Mouse (Mus musculus) liver, embryonic 14.5 days (tissue): Measurements from ENCODE around the gene Calm1. TPM values are rescaled to one million over a fixed set of nuclear protein-coding genes. Genes with fewer than 3 reads are reported as not detected.

Experiments
- ATAC-seq: fragments of 200-750 bp; cut with Nextera tagmentation; 2 replicates; pipeline ENCODE4 v1.8.0; 2017; ENCODE audit warnings: moderate number of reproducible peaks, mild to moderate bottlenecking, moderate library complexity; ENCODE audit not compliant: insufficient read depth
- DNase-seq, 3 experiments: peaks; one replicate each; pipeline ENCODE4 v3.0.0-alpha.2; 2012 to 2013; ENCODE audit warnings: low read depth in 3 of 3, low spot score in 3 of 3
- H3K27ac ChIP-seq: fragments of 300-500 bp; sonication (generic); 2 replicates; pipeline ENCODE4 v1.5.1; 2014; ENCODE audit warnings: moderate library complexity, mild to moderate bottlenecking, control low read depth, inconsistent platforms
- H3K27me3 ChIP-seq: fragments of 300-500 bp; sonication (generic); 2 replicates; pipeline ENCODE4 v1.6.1; 2014; ENCODE audit warnings: mild to moderate bottlenecking, low read length, moderate library complexity; ENCODE audit not compliant: control insufficient read depth, insufficient read depth
- H3K36me3 ChIP-seq: fragments of 300-500 bp; sonication (generic); replicated peaks from 2 replicates; pipeline ENCODE4 v1.6.1; 2014; ENCODE audit warnings: low read depth; ENCODE audit not compliant: control insufficient read depth, insufficient read depth
- H3K4me1 ChIP-seq, 2 experiments: fragments of 200-500 bp in 1 of 2; fragments of 300-500 bp in 1 of 2; sonication (generic) in 1 of 2; replicated peaks; 2 replicates each; pipeline ENCODE4 v1.6.1; 2012 to 2014; ENCODE audit warnings: antibody characterized with exemption in 1 of 2, inconsistent platforms in 1 of 2, low read length in 1 of 2; ENCODE audit not compliant: control insufficient read depth in 2 of 2, insufficient read depth in 2 of 2
- H3K4me2 ChIP-seq: fragments of 300-500 bp; sonication (generic); 2 replicates; pipeline ENCODE4 v1.6.1; 2014; ENCODE audit warnings: low read depth, mild to moderate bottlenecking, control low read depth, moderate library complexity
- H3K4me3 ChIP-seq, 2 experiments: fragments of 200-500 bp in 1 of 2; fragments of 300-500 bp in 1 of 2; sonication (generic) in 1 of 2; 2 replicates each; pipeline ENCODE4 v1.5.1; 2012 to 2014; ENCODE audit warnings: low read depth in 2 of 2, low read length in 2 of 2, mild to moderate bottlenecking in 2 of 2, control low read depth in 1 of 2, inconsistent platforms in 1 of 2, moderate library complexity in 1 of 2; ENCODE audit not compliant: insufficient read depth in 1 of 2
- H3K9ac ChIP-seq: fragments of 300-500 bp; sonication (generic); replicated peaks from 2 replicates; pipeline ENCODE4 v1.6.1; 2014; ENCODE audit warnings: mild to moderate bottlenecking, control low read depth, moderate library complexity
- H3K9me3 ChIP-seq: fragments of 300-500 bp; sonication (generic); 2 replicates; pipeline ENCODE4 v1.6.1; 2016; ENCODE audit warnings: low read length, mixed read lengths; ENCODE audit not compliant: control insufficient read depth
- CTCF ChIP-seq: IDR thresholded peaks from 2 replicates; pipeline ENCODE4 v1.5.1; 2016; ENCODE audit warnings: antibody characterized with exemption, low read depth, control low read depth
- EP300 ChIP-seq: IDR thresholded peaks from 2 replicates; pipeline ENCODE4 v1.6.1; 2016; ENCODE audit warnings: antibody characterized with exemption, low read depth
- WGBS: fragments of 180-500 bp; shearing (Covaris S2); extraction: QIAGEN DNeasy Blood & Tissue Kit; methylation state at CpG from one replicate; pipeline ENCODE4 v1.1.7; 2014; ENCODE audit not compliant: insufficient replicate concordance; 5-methylcytosine and 5-hydroxymethylcytosine counted together
- polyA plus RNA-seq, 2 experiments: library from polyadenylated mRNA; depleted of rRNA in 1 of 2; stranded (reverse) in 1 of 2; unstranded in 1 of 2; fragments of >200 nt; fragmentation: Nextera tagmentation in 1 of 2; extraction: Ambion mirVana in 1 of 2; gene quantifications; 2 replicates each; pipeline versions ENCODE4 v1.2.1 to v1.2.3; 2012 to 2014

Gene Calm1
- polyA plus RNA-seq, 2 experiments = 115 to 571 TPM

DNA sequence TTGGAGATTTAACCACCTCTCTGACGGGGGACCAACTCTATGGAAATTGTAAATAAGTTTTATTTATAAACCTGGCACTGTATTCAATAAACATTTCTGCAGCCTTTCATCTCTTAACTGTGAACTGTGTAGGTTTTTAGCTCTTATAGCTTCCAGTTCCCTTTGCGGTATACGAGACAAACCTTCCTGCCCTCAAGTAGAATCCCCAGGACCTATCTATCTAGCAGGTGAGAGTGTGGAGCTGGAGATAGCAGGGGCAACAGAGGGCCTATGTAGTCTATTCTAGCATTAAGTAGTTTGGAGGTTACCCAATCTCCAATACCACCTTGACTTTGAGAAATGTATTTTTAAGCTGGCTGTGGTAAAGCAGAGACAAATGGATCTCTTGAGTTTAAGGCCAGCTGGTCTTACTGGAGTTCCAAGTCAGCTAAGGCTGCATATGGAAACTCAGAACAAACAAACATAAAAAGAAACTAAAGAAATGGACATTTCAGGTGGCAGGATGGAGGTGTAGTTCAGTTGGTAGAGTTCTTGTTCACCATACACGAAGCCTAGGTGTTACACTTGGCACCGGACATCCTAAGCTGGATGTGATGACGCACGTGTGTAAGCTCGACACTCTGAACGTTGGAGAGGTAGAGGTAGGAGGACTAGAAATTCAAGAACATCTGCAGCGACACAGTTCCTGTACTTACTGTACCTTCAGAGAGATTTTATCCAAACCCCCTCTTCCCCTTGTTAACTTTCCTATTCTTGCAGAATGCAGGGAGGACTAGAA, 10.7 kb downstream of the Calm1 start:
- peak; percentile 77 for ATAC-seq
- Histone ChIP-seq H3K27me3 (no peaks in the 10 kb centered on the region), H3K4me3 (no peak overlapping the region), H3K4me2 (0 out of 2 replicates have a peak overlapping the region, but pooled peaks have one; percentile 11), H3K36me3 (peaks cover 33% of the 10 kb centered on the region), H3K9me3 (no peaks in the 10 kb centered on the region), H3K9ac (no peak overlapping the region), H3K4me1 (peaks cover 26 to 32% of the 10 kb centered on the region in 2 experiments), H3K27ac (no peak overlapping the region; the same call in 1 of the 2 replicates)
- TF ChIP-seq EP300 (peak; percentile 73), CTCF (no peak)
- peak in 1 of 3 experiments; percentile 37 for DNase-seq
- 55% methylated on average over 10 of the region's 10 CpGs for WGBS

- H3K4me3 ChIP-seq = no peak overlapping the region
- 11% methylated on average over 5 of the region's 5 CpGs for WGBS
- ATAC-seq (peak; percentile 23; the same call in 1 of the 2 replicates), DNase-seq (peak in 1 of 3 experiments; percentile 22)
- no peaks in the 10 kb centered on the region for H3K27me3 ChIP-seq
- peaks cover 26 to 32% of the 10 kb centered on the region in 2 experiments for H3K4me1 ChIP-seq
- TF ChIP-seq CTCF (no peak), EP300 (no peak)
- no peaks in the 10 kb centered on the region for H3K9me3 ChIP-seq
- no peak overlapping the region for H3K4me2 ChIP-seq
- H3K9ac ChIP-seq = no peak overlapping the region
- H3K27ac ChIP-seq = no peak overlapping the region
- H3K36me3 ChIP-seq = peaks cover 22% of the 10 kb centered on the region
These were observed 11.7 kb downstream of the Calm1 start for GRCm38 (mm10) chr12:100210973-100211372.

GRCm38 (mm10) chr12:100211453-100212185, 12.4 kb downstream of the Calm1 start:
- ATAC-seq (no peak), DNase-seq (no peak)
- H3K9me3 ChIP-seq = no peaks in the 10 kb centered on the region
- H3K9ac ChIP-seq = no peak overlapping the region
- peaks cover 26 to 32% of the 10 kb centered on the region in 2 experiments for H3K4me1 ChIP-seq
- H3K27me3 ChIP-seq = no peaks in the 10 kb centered on the region
- 49% methylated on average over 5 of the region's 5 CpGs for WGBS
- H3K36me3 ChIP-seq = peaks cover 16% of the 10 kb centered on the region
- H3K27ac ChIP-seq = no peak overlapping the region
- H3K4me2 ChIP-seq = no peak overlapping the region
- TF ChIP-seq CTCF = no peak
- no peak for TF ChIP-seq EP300
- H3K4me3 ChIP-seq = no peak overlapping the region

GRCm38 (mm10) chr12:100212397-100212796, 13.2 kb downstream of the Calm1 start:
- peak; percentile 76 for ATAC-seq
- Histone ChIP-seq H3K4me3 (no peak overlapping the region), H3K9me3 (no peaks in the 10 kb centered on the region), H3K4me2 (no peak overlapping the region), H3K4me1 (peaks cover 26 to 32% of the 10 kb centered on the region in 2 experiments), H3K27ac (no peak overlapping the region), H3K9ac (no peak overlapping the region; the same call in 1 of the 2 replicates), H3K27me3 (no peaks in the 10 kb centered on the region), H3K36me3 (peaks cover 8% of the 10 kb centered on the region)
- peak in 2 of 3 experiments; percentile 17 to 46 for DNase-seq
- WGBS = 4% methylated on average over 3 of the region's 3 CpGs
- TF ChIP-seq CTCF (no peak), EP300 (peak; percentile 70)

- H3K27me3 ChIP-seq = no peaks in the 10 kb centered on the region
These were observed 13.9 kb downstream of the Calm1 start for GRCm38 (mm10) chr12:100213162-100213561.

More at GRCm38 (mm10) chr12:100213162-100213561, 13.9 kb downstream of the Calm1 start:
- Histone ChIP-seq H3K9me3 (no peaks in the 10 kb centered on the region), H3K4me1 (peaks cover 26 to 32% of the 10 kb centered on the region in 2 experiments), H3K4me3 (no peak overlapping the region), H3K4me2 (no peak overlapping the region), H3K36me3 (peaks cover under 1% of the 10 kb centered on the region), H3K9ac (no peak overlapping the region), H3K27ac (no peak overlapping the region)
- WGBS = 75% methylated on average over 2 of the region's 2 CpGs
- no peak for ATAC-seq
- DNase-seq = no peak
- no peak for TF ChIP-seq EP300
- no peak for TF ChIP-seq CTCF
